Mouse (Mus musculus) lung, postnatal 14 days (tissue): Measurements from ENCODE around the gene Pou2f3.
A peak's percentile ranks its signal among the peaks of the same experiment; 100 is the strongest.

Experiments used
- DNase-seq: peaks from one replicate; pipeline ENCODE4 v3.0.0; 2021

Pou2f3 gene

GRCm38 (mm10) chr9:43230886-43231285, 20.7 kb upstream of the Pou2f3 start:
- no peak for DNase-seq

- DNase-seq, result no peak
Observed at GRCm38 (mm10) chr9:43229962-43230361, 19.8 kb upstream of the Pou2f3 start.

- DNase-seq, result no peak
Observed at GRCm38 (mm10) chr9:43229398-43229895, 19.3 kb upstream of the Pou2f3 start.

- no peak for DNase-seq
Observed at GRCm38 (mm10) chr9:43228745-43229144, 18.6 kb upstream of the Pou2f3 start.

GRCm38 (mm10) chr9:43227626-43228025, 17.5 kb upstream of the Pou2f3 start:
- no peak for DNase-seq

- DNase-seq, result no peak
Observed at GRCm38 (mm10) chr9:43226573-43227160, 16.5 kb upstream of the Pou2f3 start.

- DNase-seq, result no peak
Observed at GRCm38 (mm10) chr9:43225481-43225880, 15.3 kb upstream of the Pou2f3 start.

GRCm38 (mm10) chr9:43224771-43225355, 14.7 kb upstream of the Pou2f3 start:
- no peak for DNase-seq

- no peak for DNase-seq
Observed at GRCm38 (mm10) chr9:43222429-43222715, 12.2 kb upstream of the Pou2f3 start.

- DNase-seq, result peak; percentile 90
Observed at GRCm38 (mm10) chr9:43221643-43222428, 11.7 kb upstream of the Pou2f3 start.

- peak; percentile 71 for DNase-seq
Observed at GRCm38 (mm10) chr9:43210771-43211450, 742 bp upstream of the Pou2f3 start.

GRCm38 (mm10) chr9:43206022-43206390, 4.2 kb downstream of the Pou2f3 start:
- DNase-seq, result no peak

GRCm38 (mm10) chr9:43205343-43206021, 4.7 kb downstream of the Pou2f3 start:
- no peak for DNase-seq

- no peak for DNase-seq
Observed at GRCm38 (mm10) chr9:43200212-43200611, 10.0 kb downstream of the Pou2f3 start.

GRCm38 (mm10) chr9:43194001-43194400, 16.2 kb downstream of the Pou2f3 start:
- DNase-seq, result no peak

- DNase-seq, result no peak
Observed at GRCm38 (mm10) chr9:43191561-43191960, 18.6 kb downstream of the Pou2f3 start.

GRCm38 (mm10) chr9:43189021-43189356, 21.2 kb downstream of the Pou2f3 start:
- no peak for DNase-seq

- DNase-seq, result no peak
Observed at GRCm38 (mm10) chr9:43188309-43189020, 21.7 kb downstream of the Pou2f3 start.

GRCm38 (mm10) chr9:43179614-43180013, 30.6 kb downstream of the Pou2f3 start:
- DNase-seq, result peak; percentile 8

GRCm38 (mm10) chr9:43178172-43178571, 32.0 kb downstream of the Pou2f3 start:
- no peak for DNase-seq

GRCm38 (mm10) chr9:43167081-43167480, 43.1 kb downstream of the Pou2f3 start:
- DNase-seq, result no peak

- no peak for DNase-seq
Observed at GRCm38 (mm10) chr9:43166346-43166745, 43.8 kb downstream of the Pou2f3 start.

- no peak for DNase-seq
Observed at GRCm38 (mm10) chr9:43155960-43156359, 54.2 kb downstream of the Pou2f3 start.
